Mouse (Mus musculus) forebrain, embryonic 14.5 days (tissue): ENCODE measurements around the gene Hoxa9. TPM values are rescaled to one million over a fixed set of nuclear protein-coding genes. Genes with fewer than 3 reads are reported as not detected.

Source experiments
- ATAC-seq: fragments of 200-750 bp; cut with Nextera tagmentation; 2 replicates; pipeline ENCODE4 v1.8.0; 2017; ENCODE audit warnings: mild to moderate bottlenecking, moderate library complexity
- DNase-seq: peaks from one replicate; pipeline ENCODE4 v3.0.0-alpha.2; 2015; ENCODE audit warnings: low spot score
- H3K27ac ChIP-seq: fragments of 300-500 bp; sonication (generic); 2 replicates; pipeline ENCODE4 v1.5.1; 2014; ENCODE audit warnings: low read depth, mild to moderate bottlenecking, control low read depth, low read length, moderate library complexity
- H3K27me3 ChIP-seq: fragments of 300-500 bp; sonication (generic); replicated peaks from 2 replicates; pipeline ENCODE4 v1.6.1; 2014; ENCODE audit warnings: low read length, control low read depth, mixed read lengths; ENCODE audit not compliant: control insufficient read depth, insufficient read depth
- H3K36me3 ChIP-seq: fragments of 300-500 bp; sonication (generic); 2 replicates; pipeline ENCODE4 v1.6.1; 2014; ENCODE audit warnings: low read length, control low read depth; ENCODE audit not compliant: control insufficient read depth, insufficient read depth
- H3K4me1 ChIP-seq: fragments of 300-500 bp; sonication (generic); 2 replicates; pipeline ENCODE4 v1.6.1; 2014; ENCODE audit warnings: antibody characterized with exemption, low read length, control low read depth; ENCODE audit not compliant: control insufficient read depth, insufficient read depth
- H3K4me2 ChIP-seq: fragments of 300-500 bp; sonication (generic); 2 replicates; pipeline ENCODE4 v1.6.1; 2014; ENCODE audit warnings: mild to moderate bottlenecking, control low read depth, low read length
- H3K4me3 ChIP-seq: fragments of 300-500 bp; sonication (generic); 2 replicates; pipeline ENCODE4 v1.5.1; 2014; ENCODE audit warnings: low read depth, low read length, control low read depth
- H3K9ac ChIP-seq: fragments of 300-500 bp; sonication (generic); 2 replicates; pipeline ENCODE4 v1.6.1; 2014; ENCODE audit warnings: mild to moderate bottlenecking, low read length, control low read depth, moderate library complexity
- H3K9me3 ChIP-seq: fragments of 300-500 bp; sonication (generic); replicated peaks from 2 replicates; pipeline ENCODE4 v1.6.1; 2016; ENCODE audit warnings: low read length, control low read depth, mixed read lengths; ENCODE audit not compliant: control insufficient read depth
- WGBS: fragments of 180-500 bp; shearing (Covaris S2); extraction: QIAGEN DNeasy Blood & Tissue Kit; methylation state at CpG from one replicate; pipeline ENCODE4 v1.1.7; 2014; 5-methylcytosine and 5-hydroxymethylcytosine counted together
- polyA plus RNA-seq: library from polyadenylated mRNA; unstranded; fragments of >200 nt; fragmentation: Nextera tagmentation; extraction: Ambion mirVana; gene quantifications from 2 replicates; pipeline ENCODE4 v1.2.1, GENCODE M21; 2014

Hoxa9 gene
- polyA plus RNA-seq, 1 experiment from 2014 or later: not detected

DNA sequence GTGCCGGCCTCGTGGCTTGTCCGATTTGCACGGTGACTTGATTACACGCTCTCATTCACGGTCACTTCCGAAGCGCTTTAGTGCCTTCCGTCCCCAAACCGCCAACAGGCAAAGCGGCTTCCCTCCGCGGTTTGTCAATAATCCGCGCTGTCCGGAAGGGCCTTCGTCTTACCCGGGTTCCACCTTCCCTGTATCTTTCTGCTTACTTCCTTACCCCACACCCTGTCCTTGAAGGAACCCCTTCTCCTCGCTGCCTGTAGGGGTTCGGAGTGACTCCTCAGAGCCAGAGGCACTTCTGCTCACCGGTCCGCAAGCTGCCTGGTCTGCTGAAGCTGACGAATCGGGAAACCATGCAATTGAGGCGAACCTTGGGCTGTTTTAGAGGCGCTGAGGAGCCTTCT lies 15.5 kb upstream of the Hoxa9 start:
- no peaks in the 10 kb centered on the region for H3K9me3 ChIP-seq
- no peaks in the 10 kb centered on the region for H3K36me3 ChIP-seq
- DNase-seq (no peak), ATAC-seq (no peak)
- no peak overlapping the region for H3K4me2 ChIP-seq
- 0% methylated on average over 26 of the region's 26 CpGs for WGBS
- H3K27me3 ChIP-seq: peaks cover 98% of the 10 kb centered on the region
- H3K4me1 ChIP-seq: no peaks in the 10 kb centered on the region
- H3K9ac ChIP-seq: no peak overlapping the region
- no peak overlapping the region for H3K4me3 ChIP-seq
- no peak overlapping the region for H3K27ac ChIP-seq

DNA sequence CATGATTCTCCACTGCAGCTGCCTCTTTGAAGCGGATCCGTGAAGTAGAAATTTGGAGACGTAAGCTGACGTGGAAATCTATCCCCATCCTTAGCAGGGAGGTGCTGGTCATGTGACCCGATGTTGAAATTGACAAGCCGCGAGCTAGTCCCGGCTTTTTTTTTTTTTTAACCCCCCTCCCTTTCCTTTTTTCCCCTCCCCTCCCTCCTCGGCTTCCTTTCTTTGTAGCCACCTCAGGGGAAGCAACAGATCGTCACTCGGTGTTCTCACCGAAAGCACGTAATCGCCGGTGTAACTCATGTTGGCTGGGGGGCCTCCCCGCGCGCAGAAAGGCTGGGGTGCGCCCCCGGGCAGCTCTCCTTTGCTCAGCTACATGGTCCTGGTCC lies 14.9 kb upstream of the Hoxa9 start, which contains the start of gene Hoxa11:
Hoxa11 (minus strand) TSS at position 54 of the 386 bp plus-strand sequence.
- ATAC-seq (no peak), DNase-seq (no peak)
- 2% methylated on average over 20 of the region's 20 CpGs for WGBS
- H3K36me3 ChIP-seq: no peaks in the 10 kb centered on the region
- H3K9ac ChIP-seq: no peak within 1 kb of the TSS
- no peaks in the 10 kb centered on the region for H3K9me3 ChIP-seq
- H3K4me1 ChIP-seq: no peaks in the 10 kb centered on the region
- no peak within 1 kb of the TSS for H3K27ac ChIP-seq
- no peak within 1 kb of the TSS for H3K4me3 ChIP-seq
- H3K27me3 ChIP-seq: peaks cover 98% of the 10 kb centered on the region
- H3K4me2 ChIP-seq: no peak within 1 kb of the TSS

GRCm38 (mm10) chr6:52245040-52245756 lies 14.3 kb upstream of the Hoxa9 start:
- DNase-seq (no peak), ATAC-seq (no peak)
- H3K36me3 ChIP-seq: no peaks in the 10 kb centered on the region
- H3K4me3 ChIP-seq: no peak overlapping the region
- no peak overlapping the region for H3K4me2 ChIP-seq
- H3K27ac ChIP-seq: no peak overlapping the region
- no peak overlapping the region for H3K9ac ChIP-seq
- WGBS: under 1% methylated on average over 71 of the region's 71 CpGs
- no peaks in the 10 kb centered on the region for H3K9me3 ChIP-seq
- no peaks in the 10 kb centered on the region for H3K4me1 ChIP-seq
- peaks cover 98% of the 10 kb centered on the region for H3K27me3 ChIP-seq

DNA sequence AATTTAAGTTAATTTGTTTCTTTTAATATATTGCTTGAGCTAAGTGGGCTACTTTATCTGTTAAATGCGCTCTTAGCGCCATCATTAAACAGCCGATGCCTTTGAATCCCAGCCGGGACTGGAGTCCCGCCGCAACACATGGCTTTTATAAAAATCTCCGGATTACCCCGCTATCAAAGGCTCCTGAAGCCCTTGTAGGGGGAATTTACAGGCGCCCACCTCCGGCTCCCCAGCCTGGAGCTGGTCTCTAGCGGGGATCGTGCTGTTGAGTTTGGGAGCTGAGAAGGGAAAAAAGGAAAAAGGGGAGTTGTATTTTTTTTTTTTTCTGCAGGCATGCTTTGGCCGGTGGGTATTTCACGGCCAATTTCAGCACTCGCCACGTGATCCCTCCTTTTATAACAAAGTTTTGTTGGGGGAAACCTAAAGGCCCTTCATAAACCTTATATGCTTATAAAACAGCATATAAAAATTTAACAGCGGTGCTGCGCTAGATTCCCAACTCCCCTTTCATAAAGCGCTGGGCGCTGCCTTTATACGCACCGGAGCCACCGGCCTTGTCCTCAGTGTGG lies 13.7 kb upstream of the Hoxa9 start:
- WGBS: 2% methylated on average over 23 of the region's 23 CpGs
- ATAC-seq (no peak), DNase-seq (no peak)
- Histone ChIP-seq H3K27ac (no peak overlapping the region), H3K9me3 (no peaks in the 10 kb centered on the region), H3K4me1 (no peaks in the 10 kb centered on the region), H3K36me3 (no peaks in the 10 kb centered on the region), H3K4me2 (no peak overlapping the region), H3K27me3 (peaks cover 98% of the 10 kb centered on the region), H3K9ac (no peak overlapping the region), H3K4me3 (no peak overlapping the region)

- under 1% methylated on average over 12 of the region's 12 CpGs for WGBS
- no peaks in the 10 kb centered on the region for H3K9me3 ChIP-seq
- DNase-seq: no peak
- H3K9ac ChIP-seq: no peak overlapping the region
- H3K36me3 ChIP-seq: no peaks in the 10 kb centered on the region
- no peak for ATAC-seq
- peaks cover 96% of the 10 kb centered on the region for H3K27me3 ChIP-seq
- H3K4me3 ChIP-seq: no peak overlapping the region
- H3K4me1 ChIP-seq: no peaks in the 10 kb centered on the region
- no peak overlapping the region for H3K4me2 ChIP-seq
- no peak overlapping the region for H3K27ac ChIP-seq
These were observed 12.8 kb upstream of the Hoxa9 start for GRCm38 (mm10) chr6:52243681-52244121.

DNA sequence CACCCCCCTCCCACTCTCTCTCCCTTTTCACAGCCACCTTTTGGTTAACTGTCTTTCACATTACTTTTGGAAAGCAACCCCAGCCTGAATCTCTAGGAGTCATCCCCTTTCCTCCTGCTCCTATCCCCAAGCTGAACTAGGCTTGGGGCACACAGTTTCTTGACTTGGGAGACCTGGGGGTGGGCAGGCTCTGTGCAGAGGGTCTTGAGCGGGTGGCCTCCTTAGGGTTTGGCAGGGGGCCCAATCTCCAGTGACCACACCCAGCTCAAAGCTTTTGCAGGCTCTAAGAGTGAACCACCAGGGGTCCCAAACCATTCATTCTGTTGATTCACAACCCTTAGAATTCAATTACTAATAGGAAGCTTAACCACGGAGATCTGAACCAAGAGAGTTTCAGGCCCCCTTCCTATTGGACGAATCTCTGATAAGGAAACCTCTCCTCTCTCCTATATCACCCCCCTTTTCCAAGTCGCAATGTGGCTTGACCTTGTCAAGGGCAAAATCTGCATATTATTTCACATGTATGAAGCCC lies 12.0 kb upstream of the Hoxa9 start:
- 3% methylated on average over 4 of the region's 4 CpGs for whole genome bisulfite sequencing
- Histone ChIP-seq H3K4me3 (no peak overlapping the region), H3K36me3 (no peaks in the 10 kb centered on the region), H3K9ac (no peak overlapping the region), H3K27me3 (peaks cover 96% of the 10 kb centered on the region), H3K27ac (no peak overlapping the region), H3K9me3 (no peaks in the 10 kb centered on the region), H3K4me1 (no peaks in the 10 kb centered on the region), H3K4me2 (no peak overlapping the region)
- DNase-seq: no peak
- no peak for ATAC-seq

GRCm38 (mm10) chr6:52241001-52241621 lies 10.2 kb upstream of the Hoxa9 start:
- Histone ChIP-seq H3K4me3 (no peak overlapping the region), H3K9ac (no peak overlapping the region), H3K9me3 (no peaks in the 10 kb centered on the region), H3K4me1 (no peaks in the 10 kb centered on the region), H3K27ac (no peak overlapping the region), H3K36me3 (no peaks in the 10 kb centered on the region), H3K4me2 (no peak overlapping the region), H3K27me3 (peaks cover 97% of the 10 kb centered on the region)
- no peak for DNase-seq
- whole genome bisulfite sequencing: 5% methylated on average over 9 of the region's 9 CpGs
- ATAC-seq: no peak

DNA sequence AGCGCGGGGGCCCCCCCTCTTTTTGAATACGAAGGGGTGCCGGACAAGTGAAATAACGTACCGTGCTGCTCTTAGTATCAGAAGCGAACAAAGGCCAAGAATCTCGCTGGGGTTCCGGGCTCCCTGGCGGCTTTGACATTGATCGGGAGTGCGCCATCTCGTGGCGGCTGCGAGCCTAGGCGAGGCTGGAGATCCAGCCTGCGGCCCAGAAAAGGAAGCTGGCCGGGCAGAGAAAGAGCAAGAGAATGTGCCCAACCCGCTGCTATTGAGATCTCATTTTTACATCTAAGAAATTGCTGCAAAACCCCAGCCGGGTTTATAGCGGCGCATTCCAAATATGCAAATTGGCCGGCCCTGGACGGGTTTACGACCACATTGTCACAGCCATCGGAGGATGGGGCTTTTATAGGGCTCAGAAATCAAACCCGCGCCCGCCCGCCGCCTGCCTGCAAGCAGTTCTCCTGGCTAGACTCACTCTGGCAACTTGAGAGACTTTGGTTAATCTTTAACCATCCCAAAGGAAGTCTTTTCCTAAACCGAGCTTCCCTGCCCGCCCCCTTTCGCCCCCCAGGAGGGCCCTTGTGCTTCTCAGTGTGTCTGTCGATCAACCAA lies 9.6 kb upstream of the Hoxa9 start, which contains the start of gene Hoxa10:
Hoxa10 (minus strand) TSS at position 466 of the 612 bp plus-strand sequence.
- WGBS: under 1% methylated on average over 35 of the region's 35 CpGs
- Histone ChIP-seq H3K4me1 (no peaks in the 10 kb centered on the region), H3K9me3 (no peaks in the 10 kb centered on the region), H3K36me3 (no peaks in the 10 kb centered on the region), H3K27me3 (peaks cover 97% of the 10 kb centered on the region), H3K4me2 (no peak within 1 kb of the TSS), H3K4me3 (no peak within 1 kb of the TSS), H3K9ac (no peak within 1 kb of the TSS), H3K27ac (no peak within 1 kb of the TSS)
- DNase-seq (peak; percentile 81), ATAC-seq (peak; percentile 61; the same call in 1 of the 2 replicates)
